Mouse (Mus musculus): ENCODE results near the gene Il1rl1.

Il1rl1 gene

GRCm38 (mm10) chr1:40428910-40429675 is at the start of gene Il1rl1:
TSS of gene Il1rl1 (plus strand) at chr1:40429570.
- no peak for DNase-seq (ENCODE audit: low read depth, low spot score)

GRCm38 (mm10) chr1:40380111-40380510 is 49.3 kb upstream of the Il1rl1 start:
- peak; percentile 89 for DNase-seq (ENCODE audit: low read depth, low spot score)

DNA sequence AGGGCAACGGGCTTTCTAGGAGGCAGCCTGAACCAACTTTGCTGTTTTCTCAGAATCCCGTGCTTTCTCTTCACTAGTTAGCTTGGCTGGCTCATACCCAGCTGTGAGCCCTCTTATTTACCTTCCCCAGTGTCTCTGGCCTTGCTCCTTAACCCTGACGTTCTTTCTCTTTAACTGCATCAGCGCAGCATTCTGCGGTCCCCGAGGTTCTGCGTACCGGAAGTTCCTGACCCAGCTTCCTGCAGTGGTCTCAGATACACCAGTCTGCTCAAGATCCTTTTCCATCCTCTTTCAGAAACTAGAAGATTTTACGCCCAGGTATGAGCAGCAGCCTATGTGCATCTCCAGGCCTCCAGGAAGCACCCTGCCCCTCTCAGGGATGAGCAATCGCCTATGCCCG is 48.4 kb upstream of the Il1rl1 start:
- DNase-seq (ENCODE audit: low read depth, low spot score), result peak; percentile 73

- DNase-seq (ENCODE audit: low read depth, low spot score), result peak; percentile 59
These were observed 46.5 kb upstream of the Il1rl1 start for GRCm38 (mm10) chr1:40382841-40383240.

DNA sequence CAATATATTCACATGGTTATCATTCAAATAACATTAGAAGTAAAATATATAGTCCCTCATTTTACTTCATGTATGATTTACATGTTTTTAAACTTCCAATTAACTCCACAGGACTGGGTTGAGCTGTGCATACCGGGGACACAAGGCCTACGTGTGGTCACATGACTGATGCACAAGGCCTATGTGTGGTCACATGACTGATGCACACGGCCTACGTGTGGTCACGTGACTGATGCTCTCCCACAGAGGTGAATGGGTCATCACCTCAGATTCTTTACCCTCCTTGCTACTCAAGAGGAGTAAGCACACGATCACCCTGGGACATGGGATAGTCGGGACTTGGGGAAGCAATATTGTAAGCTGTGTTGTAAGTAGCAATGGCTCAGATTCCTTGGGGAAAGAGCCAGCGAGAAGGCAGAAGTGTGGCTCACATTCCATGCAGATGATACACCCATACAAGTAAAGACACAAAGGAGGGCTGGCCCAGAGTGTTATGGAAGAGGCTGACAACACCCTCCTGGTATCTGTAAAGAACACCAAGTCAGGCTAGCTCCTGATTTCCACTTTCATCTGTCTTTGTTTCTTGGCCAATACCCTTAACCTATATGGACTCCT is 44.3 kb upstream of the Il1rl1 start:
- no peak for DNase-seq (ENCODE audit: low read depth, low spot score)

DNA sequence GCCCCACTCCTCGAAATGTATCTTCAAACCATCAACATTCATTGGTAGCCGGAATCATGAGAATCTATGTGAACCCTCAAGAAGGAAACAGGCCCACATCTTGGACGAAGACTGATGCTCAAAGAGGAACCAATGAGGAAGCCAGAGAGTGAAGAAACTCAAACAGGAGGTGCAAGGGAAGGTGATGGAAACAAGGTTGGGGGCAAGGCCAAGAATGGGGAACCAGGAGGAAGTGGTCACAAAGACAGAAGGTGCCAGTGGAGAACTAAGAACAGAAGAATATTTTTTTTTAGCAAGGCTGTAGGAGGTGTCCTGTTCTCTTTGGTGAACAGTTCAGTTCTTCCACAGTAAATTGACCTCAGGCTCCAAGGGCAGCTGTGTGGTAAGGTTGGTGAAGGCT is 38.0 kb upstream of the Il1rl1 start:
- DNase-seq (ENCODE audit: low read depth, low spot score), result no peak

DNA sequence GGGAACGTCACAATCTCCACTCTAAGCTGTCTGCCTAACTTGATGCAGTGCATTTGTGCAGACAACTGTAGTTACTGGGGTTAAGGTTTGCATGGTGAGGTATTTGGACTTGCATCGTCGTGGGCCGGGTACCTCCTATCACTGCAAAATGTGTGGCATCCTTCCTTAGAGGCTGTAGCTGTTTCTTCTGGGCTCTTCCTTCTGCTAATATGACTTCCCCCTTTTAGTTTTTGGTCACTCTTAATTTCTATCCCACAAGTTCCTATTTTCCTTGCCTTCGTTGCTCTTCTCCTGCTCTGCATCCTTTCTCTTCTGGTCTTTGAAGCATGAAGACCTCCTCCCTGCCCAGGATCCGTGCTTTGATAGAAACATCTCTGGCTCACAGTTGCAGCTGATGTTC is 36.8 kb upstream of the Il1rl1 start:
- no peak for DNase-seq (ENCODE audit: low read depth, low spot score)

GRCm38 (mm10) chr1:40393214-40393613 is 36.2 kb upstream of the Il1rl1 start:
- peak; percentile 24 for DNase-seq (ENCODE audit: low read depth, low spot score)

GRCm38 (mm10) chr1:40399639-40400038 is 29.7 kb upstream of the Il1rl1 start:
- DNase-seq (ENCODE audit: low read depth, low spot score), result peak; percentile 54

- DNase-seq (ENCODE audit: low read depth, low spot score), result no peak
These were observed 24.7 kb upstream of the Il1rl1 start for GRCm38 (mm10) chr1:40404682-40405081.

DNA sequence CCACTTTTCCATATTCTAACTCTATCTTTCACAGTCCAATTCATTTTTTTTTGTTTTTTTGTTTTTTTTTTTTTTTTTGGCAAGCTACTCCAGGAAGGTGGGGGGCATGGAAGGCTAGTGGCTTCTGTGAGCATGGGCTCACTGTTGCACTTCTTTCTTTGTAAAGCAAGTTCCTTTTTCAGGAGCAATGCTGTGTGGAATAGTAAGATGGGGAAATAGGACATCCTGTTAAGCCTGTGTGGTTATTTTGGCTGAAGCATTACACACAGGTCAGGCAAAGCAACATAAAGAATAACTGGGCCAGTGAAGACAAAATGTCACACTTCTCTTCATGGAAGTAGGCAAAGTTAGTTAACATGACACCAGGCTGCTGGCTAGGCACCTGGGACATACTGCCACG is 19.5 kb upstream of the Il1rl1 start:
- DNase-seq (ENCODE audit: low read depth, low spot score), result no peak

GRCm38 (mm10) chr1:40413039-40413438 is 16.3 kb upstream of the Il1rl1 start:
- DNase-seq (ENCODE audit: low read depth, low spot score), result peak; percentile 22

DNA sequence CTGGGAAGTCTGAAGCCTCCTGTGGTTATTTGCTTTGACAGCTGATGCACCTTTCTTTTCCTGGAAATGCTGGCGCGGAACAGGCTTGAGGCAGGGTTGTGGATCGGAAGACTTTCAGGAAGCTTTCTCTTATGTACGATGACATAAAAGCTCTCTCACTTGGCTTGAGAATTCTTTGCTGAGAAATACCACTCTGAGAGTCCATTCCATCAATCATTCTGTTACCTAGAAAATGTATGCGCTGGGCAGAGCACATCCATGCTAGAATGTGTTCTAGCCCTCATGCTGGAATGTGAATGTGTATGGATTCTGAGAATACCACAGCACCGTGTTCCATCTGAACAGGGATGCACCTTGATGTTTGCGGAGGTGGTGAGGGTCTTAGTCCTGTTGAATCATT is 15.1 kb upstream of the Il1rl1 start:
- no peak for DNase-seq (ENCODE audit: low read depth, low spot score)

- DNase-seq (ENCODE audit: low read depth, low spot score), result no peak
These were observed 14.3 kb upstream of the Il1rl1 start for GRCm38 (mm10) chr1:40414863-40415656.

GRCm38 (mm10) chr1:40417034-40417433 is 12.3 kb upstream of the Il1rl1 start:
- DNase-seq (ENCODE audit: low read depth, low spot score), result no peak

DNA sequence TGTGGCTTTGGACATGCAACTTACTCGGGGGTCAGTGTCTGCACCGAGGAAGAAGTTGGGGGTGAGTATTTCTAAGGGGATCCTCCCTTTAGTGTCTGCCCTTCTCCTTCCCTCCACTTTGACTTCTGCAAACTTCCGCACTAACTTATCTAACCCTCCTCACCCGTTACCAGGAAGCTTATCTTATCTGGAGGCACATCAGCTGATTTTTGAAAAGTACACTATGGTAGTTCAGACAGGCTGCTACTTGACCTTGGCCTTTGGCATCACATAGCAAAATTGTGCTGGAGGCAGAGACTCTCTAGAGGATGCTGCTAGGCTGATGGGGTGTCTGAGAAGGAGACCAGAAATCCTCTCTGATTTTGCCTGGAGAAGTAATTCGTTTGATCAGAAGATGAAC is 10.9 kb upstream of the Il1rl1 start:
- DNase-seq (ENCODE audit: low read depth, low spot score), result peak; percentile 30

- no peak for DNase-seq (ENCODE audit: low read depth, low spot score)
These were observed 5.5 kb upstream of the Il1rl1 start for GRCm38 (mm10) chr1:40423892-40424291.

DNA sequence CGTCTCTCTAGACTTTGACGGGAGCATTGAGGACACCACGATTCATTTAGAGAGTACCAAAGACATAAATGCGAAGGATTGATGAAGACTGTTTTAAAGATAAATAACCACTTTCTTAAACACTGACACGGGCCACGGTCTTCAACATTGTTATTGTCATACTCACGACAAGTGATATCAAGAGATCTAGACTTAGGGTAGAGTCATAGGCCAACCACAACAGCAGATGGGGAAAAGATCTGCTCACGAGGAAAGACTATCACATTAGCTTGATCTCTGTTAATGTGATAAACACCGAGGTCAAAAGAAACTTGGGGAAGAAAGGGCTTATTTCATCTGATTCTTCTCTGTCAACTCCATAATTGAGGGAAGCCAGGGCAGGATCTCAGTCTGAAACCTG is 2.1 kb upstream of the Il1rl1 start:
- DNase-seq (ENCODE audit: low read depth, low spot score), result peak; percentile 32

DNA sequence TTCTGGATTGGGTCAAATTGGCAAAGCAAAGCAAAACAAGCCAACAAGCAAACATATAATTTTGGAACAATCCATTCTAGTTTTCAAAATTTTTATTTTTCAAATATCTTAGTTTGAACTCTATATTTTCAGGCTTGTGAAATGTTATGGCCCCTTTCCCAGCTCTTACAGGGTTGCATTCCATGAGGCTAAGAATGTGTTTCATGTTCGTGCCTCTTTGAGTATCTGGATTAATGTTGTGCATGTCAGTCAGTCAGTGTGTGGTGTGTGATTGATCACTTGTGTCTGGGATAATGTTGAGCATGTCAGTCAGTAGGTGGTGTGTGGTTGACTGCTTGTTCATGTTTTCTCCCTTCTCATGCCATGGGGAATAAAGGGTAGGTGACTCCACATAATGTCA is 1.5 kb upstream of the Il1rl1 start:
- no peak for DNase-seq (ENCODE audit: low read depth, low spot score)

GRCm38 (mm10) chr1:40430143-40430834 is 919 bp downstream of the Il1rl1 start:
- no peak for DNase-seq (ENCODE audit: low read depth, low spot score)

- no peak for DNase-seq (ENCODE audit: low read depth, low spot score)
These were observed 2.8 kb downstream of the Il1rl1 start for GRCm38 (mm10) chr1:40432169-40432568.

DNA sequence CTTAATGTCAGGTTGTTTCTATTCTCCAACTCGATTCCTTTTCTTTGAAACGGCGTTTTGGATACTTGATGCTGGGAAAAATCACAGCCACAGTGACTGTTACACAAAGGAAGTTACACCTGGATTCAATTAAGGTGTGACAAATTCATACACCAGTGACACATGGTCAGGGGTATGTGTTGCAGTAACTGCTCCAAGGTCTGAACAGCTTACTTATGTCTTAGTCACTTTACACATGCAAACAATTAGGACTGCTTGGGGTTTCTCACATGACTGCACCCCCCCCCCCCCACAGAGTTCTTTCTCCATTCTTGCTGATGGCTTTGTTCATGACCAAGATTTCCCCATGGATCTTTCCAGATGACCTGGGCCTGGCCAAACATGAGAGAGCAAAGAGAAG is 6.6 kb downstream of the Il1rl1 start:
- no peak for DNase-seq (ENCODE audit: low read depth, low spot score)

All from CD4-positive, CD25-positive, alpha-beta regulatory T cell, adult 2 months (primary cell).